Mouse (Mus musculus) brain, embryonic 14.5 days (tissue): Measurements from ENCODE around the gene Bcr.

Experiments used
- CTCF ChIP-seq: fragments of 200-500 bp; IDR thresholded peaks from 2 replicates; pipeline ENCODE4 v1.5.1; 2012; ENCODE audit warnings: inconsistent platforms, mild to moderate bottlenecking, moderate library complexity, borderline replicate concordance; ENCODE audit not compliant: insufficient read depth, insufficient read length; ENCODE audit errors: extremely low read depth
- POLR2A ChIP-seq: fragments of 200-500 bp; IDR thresholded peaks from 2 replicates; pipeline ENCODE4 v1.6.1; 2012; ENCODE audit warnings: mild to moderate bottlenecking, inconsistent platforms, borderline replicate concordance; ENCODE audit not compliant: poor library complexity, insufficient read depth, insufficient read length, severe bottlenecking; ENCODE audit errors: extremely low read depth

GRCm38 (mm10) chr10:75178911-75179310 is 118.5 kb downstream of the Bcr start:
- TF ChIP-seq POLR2A (no peak), CTCF (no peak)
